Mouse (Mus musculus): ENCODE data around the gene Pola1.

- TF ChIP-seq MAFK (IDR thresholded peaks at IDR 0.05; ENCODE audit: insufficient replicate concordance, low read length) (no peak), CTCF (conservative IDR thresholded peaks at IDR 0.05 in 1 of 2, IDR thresholded peaks at IDR 0.05 in 1 of 2; ENCODE audit: low read depth in 2 of 2, low read length in 2 of 2) (peak in 1 of 2 experiments; percentile 35; a peak in 2 of 4 replicates), RCOR1 (conservative IDR thresholded peaks at IDR 0.05; ENCODE audit: low read depth, low read length) (no peak), BHLHE40 (IDR thresholded peaks at IDR 0.05; ENCODE audit: low read depth, low read length) (no peak), EP300 (IDR thresholded peaks at IDR 0.05; ENCODE audit: low read length) (no peak), TBP (conservative IDR thresholded peaks at IDR 0.05; ENCODE audit: low read depth, low read length) (no peak), USF1 (IDR thresholded peaks at IDR 0.05; ENCODE audit: low read depth, low read length) (no peak), HCFC1 (IDR thresholded peaks at IDR 0.05; ENCODE audit: low read depth, low read length) (no peak), SMC3 (IDR thresholded peaks at IDR 0.05; ENCODE audit: low read depth, low read length) (no peak), ZMIZ1 (IDR thresholded peaks at IDR 0.05; ENCODE audit: low read depth, low read length) (no peak), POLR2A (IDR thresholded peaks at IDR 0.05; ENCODE audit: low read depth, low read length) (no peak), CHD2 (IDR thresholded peaks at IDR 0.05; ENCODE audit: low read length) (no peak), GABPA (IDR thresholded peaks at IDR 0.05; ENCODE audit: insufficient replicate concordance, low read depth, low read length) (no peak)
Observed at GRCm38 (mm10) chrX:93557171-93557570, 74.8 kb downstream of the Pola1 start.
